Mouse (Mus musculus) heart, postnatal 0 days (tissue): ENCODE data around the gene Nxf1.

Experiments used
- CTCF ChIP-seq: IDR thresholded peaks from 2 replicates; pipeline ENCODE4 v1.5.1; 2016; ENCODE audit warnings: antibody characterized with exemption, control low read depth, low read depth
- EP300 ChIP-seq: IDR thresholded peaks from 2 replicates; pipeline ENCODE4 v1.6.1; 2016; ENCODE audit warnings: antibody characterized with exemption, low read depth

- no peak for TF ChIP-seq CTCF
- no peak for TF ChIP-seq EP300
Observed at GRCm38 (mm10) chr19:8773409-8773808, 16.5 kb downstream of the Nxf1 start.
